Mouse (Mus musculus) megakaryocyte, adult 5-6 weeks (primary cell): ENCODE results near the gene Serpina3g. TPM values are rescaled to one million over a fixed set of nuclear protein-coding genes. Genes with fewer than 3 reads are reported as not detected.
A peak's percentile ranks its signal among the peaks of the same experiment; 100 is the strongest.
"Not testable (repeated sequence)": the region's sequence is repeated elsewhere in the genome, so short reads cannot be mapped to it uniquely, and the experiment has no call there.

Experiments
- ATAC-seq: 2 replicates; pipeline ENCODE4 v1.8.0; 2016; ENCODE audit warnings: mild to moderate bottlenecking, inconsistent platforms; ENCODE audit not compliant: poor library complexity, severe bottlenecking
- total RNA-seq, 2 experiments: library from RNA; stranded (forward) in 1 of 2; stranded (reverse) in 1 of 2; fragments of 153-499, 151-499 nt in 1 of 2; fragments of 221-1000, 200-1000 nt in 1 of 2; gene quantifications; 2 replicates each; pipeline versions ENCODE4 v1.2.3 to v1.2.4; 2015 to 2017

Gene Serpina3g
- total RNA-seq (2015) (4.2 and 4.7 TPM in 2 replicates), total RNA-seq (2017) (4.9 and 9.7 TPM in 2 replicates)

GRCm38 (mm10) chr12:104235915-104236314, at the start of gene Serpina3g:
Gene Serpina3g, plus strand, starts transcription at chr12:104236245.
- ATAC-seq, result peak; percentile 25

DNA sequence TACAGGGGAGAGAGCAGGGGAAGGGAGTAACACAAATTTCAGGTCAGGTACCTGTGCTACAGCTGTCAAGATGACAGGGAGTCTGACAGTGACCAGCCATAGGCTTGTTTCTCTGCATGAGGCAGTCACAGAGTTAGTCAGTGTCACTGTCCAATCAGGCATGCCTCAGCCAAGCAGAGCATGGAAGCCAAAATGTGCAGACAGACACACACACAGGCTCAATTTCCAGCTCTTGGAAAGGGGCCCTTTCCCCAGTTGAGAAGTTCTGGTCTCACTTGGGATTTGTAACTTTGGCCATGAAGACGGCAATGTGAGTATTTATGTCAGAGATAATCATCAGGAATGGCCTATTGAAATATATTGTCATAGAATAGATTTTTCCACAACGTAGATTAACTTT, 46.8 kb upstream of the Serpina3g start:
- no peak for ATAC-seq

GRCm38 (mm10) chr12:104190852-104191251, 45.2 kb upstream of the Serpina3g start:
- ATAC-seq, result no peak

DNA sequence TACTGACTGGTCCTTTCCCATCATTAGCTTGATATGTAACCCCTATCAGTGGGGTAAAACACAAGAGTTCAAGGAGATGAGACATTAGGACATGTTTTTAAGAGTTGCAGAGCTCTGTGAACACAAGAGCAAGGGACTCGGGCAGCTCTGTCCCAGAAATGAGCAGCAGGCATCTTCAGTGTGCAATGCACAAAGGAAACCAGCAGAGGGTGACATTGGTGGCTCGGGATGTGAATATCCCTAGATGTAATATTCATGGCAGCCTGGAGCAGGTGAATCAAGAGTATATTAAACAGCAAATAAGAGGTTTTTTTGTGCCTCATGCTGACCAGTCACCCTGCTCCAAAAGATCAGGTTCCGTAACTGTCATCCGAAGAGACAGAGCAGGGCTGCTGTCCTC, 26.9 kb upstream of the Serpina3g start:
- no peak for ATAC-seq

DNA sequence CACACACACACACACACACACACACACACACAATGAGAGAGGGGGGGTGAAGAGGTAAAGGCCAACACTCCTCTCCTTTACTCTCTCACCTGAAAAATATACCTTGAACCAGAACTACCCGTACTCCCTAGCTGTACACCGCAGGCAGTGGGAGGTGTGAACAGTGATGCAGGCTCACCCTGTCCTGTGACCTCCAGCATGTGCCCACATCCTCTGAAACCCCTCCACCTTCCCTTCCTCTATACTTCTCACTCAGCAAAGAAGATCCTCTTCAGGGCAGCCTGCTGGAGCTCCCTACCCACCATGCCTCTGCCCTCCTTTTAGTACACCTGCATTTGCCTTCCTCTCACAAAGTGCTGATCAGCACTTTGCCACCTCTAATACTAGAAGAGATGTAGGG, 26.2 kb upstream of the Serpina3g start:
- peak; percentile 75 for ATAC-seq

GRCm38 (mm10) chr12:104213689-104214444, 22.2 kb upstream of the Serpina3g start:
- peak; percentile 31 for ATAC-seq

DNA sequence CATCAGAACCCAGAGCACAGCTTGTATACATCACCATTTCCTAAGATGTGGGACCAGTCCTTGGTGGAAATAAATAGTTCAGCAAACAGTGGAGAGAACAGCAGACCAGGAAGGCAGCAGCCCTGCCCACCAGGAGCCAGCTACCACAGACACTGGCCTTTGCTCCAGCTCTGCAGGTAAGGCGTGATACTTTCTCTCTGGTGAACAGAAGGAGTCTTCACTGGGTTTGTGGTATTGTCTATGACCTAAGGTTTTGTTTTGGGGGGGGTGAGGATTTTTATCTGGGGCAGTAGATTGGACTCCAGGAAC, 21.6 kb upstream of the Serpina3g start, which contains the start of gene Serpina3f:
TSS of gene Serpina3f (plus strand) at position 100 of the 309 bp plus-strand sequence.
- ATAC-seq, result peak; percentile 24

DNA sequence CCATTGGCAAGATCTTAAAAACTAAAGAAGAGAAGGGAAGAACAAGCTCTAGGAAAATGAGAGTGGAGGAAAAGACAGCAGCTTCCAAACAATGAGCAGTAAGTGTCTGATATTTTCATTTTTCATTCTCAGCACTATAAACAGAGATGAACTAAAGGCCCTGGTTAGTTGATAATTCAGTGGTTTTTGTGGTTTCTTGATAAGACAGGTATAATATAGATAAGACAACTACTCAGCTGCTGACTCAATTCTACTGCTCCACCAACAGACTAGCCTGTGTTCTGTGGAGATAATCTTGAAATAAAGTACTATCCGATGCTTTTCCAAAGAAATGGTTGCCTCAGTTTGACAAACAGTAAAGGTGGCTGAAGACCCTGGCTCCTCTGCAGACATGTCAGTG, 20.8 kb upstream of the Serpina3g start:
- ATAC-seq, result no peak

DNA sequence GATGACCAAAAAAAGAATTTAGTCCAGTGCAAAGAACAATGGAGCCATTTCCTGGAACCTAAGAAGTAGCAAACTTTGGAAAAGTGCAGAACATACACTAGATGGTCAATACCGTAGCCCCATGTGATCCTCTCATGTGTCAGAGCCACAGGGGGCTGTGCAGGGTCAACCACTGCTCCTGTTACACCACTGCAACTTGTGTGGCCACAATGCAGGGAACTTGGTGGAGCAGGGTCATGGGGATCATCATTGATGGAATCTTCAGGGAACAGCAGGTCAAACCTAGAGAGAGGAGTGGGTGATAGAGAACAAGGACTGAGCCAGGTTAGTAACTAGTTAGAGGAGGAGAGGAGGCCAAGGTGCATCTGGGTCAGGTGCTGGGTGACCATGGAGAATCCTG, 14.4 kb upstream of the Serpina3g start:
- ATAC-seq, result no peak

DNA sequence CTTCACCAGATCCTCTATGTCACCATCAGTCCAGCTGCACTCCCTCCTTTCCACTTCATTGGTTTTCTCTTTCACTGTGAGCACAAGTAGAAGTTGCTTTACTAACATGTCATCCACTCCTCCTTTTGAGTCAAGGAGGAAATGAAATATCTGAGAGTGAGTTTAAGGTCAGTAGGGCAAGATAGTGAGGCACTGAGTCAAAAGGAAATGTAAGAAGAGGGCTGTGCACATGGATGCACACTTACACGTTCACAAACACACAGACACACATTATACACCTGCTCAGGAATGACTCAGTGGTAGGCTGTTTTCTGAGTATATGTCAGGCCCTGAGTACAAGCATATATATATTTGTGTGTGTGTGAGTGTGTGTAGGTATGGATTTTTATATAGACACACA, 12.4 kb upstream of the Serpina3g start:
- no peak for ATAC-seq

- peak; percentile 57 for ATAC-seq
These were observed 11.3 kb upstream of the Serpina3g start for GRCm38 (mm10) chr12:104224598-104225300.

DNA sequence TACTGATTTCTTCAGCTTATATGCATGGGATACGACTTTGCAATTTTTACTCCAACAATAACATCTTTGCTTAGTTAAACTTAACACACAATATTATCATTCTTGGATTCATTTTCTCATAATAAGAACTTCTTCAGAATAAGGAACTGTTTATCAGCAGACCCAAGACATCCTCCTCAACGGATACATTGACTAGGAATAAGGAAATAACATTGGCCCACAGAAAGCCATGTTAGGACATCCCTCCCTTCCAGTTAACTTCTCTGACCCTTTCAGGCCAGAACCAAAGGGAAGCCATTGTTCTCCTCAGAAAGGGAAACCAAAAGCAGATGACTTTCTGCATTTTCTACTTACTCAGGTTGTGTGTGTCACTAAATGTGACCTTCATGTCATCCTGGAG, 5.3 kb upstream of the Serpina3g start:
- ATAC-seq, result peak; percentile 19; the same call in 1 of the 2 replicates

- not testable (repeated sequence) for ATAC-seq
These were observed 2.0 kb downstream of the Serpina3g start for GRCm38 (mm10) chr12:104238048-104238447.

DNA sequence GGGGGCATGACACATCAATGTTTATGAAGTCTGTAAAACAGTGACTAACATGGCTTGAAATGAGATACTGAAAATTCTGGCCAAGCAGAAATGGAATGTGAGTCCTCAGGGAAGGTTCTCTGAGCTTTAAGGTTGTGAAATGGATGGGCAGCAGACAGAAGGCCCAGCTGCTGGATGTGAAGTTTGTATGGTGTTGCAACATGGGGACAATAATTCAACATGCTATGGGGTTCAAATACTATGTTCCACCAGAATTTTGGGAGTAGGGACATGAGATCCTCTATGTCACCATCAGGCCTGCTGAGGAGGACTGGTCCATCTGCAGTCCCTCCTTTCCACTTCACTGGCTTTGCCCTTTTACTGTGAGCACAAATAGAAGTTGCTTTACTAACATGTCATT, 7.3 kb downstream of the Serpina3g start:
- no peak for ATAC-seq

DNA sequence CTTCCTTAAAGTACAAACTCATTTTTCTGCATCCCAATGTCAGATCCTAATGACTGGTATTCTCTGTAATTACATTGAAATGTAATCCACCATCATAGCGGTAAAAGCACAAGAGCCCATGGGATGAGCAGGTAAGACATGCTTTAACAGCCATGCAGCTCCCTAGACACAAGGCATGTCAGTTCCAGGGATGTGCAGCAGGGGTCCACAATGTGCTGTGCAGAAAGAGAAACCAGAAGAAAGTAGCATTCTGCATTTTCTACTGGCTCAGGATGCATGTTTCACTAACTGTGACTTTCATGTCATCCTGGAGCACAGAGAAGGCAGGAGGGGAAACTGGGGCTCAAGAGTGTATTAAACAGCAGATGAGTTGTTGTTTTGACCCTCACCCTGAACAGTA, 9.0 kb downstream of the Serpina3g start:
- ATAC-seq, result no peak

- no peak for ATAC-seq
These were observed 9.6 kb downstream of the Serpina3g start for GRCm38 (mm10) chr12:104245595-104245994.

DNA sequence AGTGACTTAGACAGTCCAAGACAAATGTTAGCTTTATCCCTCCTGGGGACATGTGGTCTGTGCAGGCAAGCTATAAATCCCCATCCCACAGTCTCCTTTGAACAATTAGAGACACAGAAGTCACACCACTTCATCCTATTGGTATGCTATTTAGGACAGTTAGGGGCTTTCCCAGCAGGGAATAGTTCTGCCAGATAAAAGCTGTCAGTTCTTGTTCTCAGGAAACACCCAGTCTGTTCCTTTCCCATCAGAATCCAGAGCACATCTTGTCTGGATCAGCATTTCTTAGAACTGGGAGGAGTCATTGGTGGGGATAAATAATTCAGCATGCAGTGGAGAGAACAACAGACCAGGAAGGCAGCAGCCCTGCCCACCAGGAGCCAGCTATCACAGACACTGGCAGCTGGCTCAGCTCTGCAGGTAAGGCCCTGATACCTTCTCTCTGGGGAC, 11.5 kb downstream of the Serpina3g start:
- ATAC-seq, result no peak

DNA sequence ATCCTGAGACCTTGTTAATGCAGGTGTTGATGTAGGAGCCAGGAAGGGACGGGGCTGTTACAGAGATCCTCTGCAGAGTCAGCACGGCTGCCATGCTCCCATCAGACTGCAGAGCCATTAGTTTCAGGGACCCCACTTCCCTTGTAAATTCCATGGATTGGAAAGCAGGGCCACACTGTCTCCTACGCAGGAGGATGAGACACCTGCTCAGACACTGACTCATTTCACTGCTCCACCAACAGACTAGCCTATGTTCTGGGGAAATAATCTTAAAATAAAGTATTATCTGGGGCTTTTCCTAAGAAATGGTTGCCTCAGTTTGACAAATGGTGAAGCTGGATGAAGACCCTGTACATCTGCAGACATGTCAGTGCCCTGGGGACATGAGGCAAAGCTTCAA, 12.2 kb downstream of the Serpina3g start:
- no peak for ATAC-seq

DNA sequence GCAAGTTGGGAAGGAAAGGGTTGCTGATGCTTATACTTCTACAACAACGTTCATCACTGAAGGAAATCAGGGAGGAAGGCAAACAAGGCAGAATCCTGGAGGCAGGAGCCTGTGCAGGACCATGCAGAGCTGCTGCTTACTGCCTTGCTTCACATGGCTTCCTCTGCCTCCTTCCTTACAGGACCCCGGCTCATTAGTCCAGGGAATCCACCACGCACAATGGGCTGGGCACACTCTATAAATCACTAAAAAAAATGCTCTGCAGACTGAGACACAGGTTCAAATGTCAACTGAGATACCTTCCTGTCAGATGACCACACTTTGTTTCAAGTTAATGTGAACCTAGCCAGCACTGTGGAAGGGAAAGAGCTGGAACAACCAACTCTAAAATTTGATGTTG, 25.0 kb downstream of the Serpina3g start:
- ATAC-seq, result no peak

- ATAC-seq, result no peak
These were observed 26.8 kb downstream of the Serpina3g start, which contains the start of gene Serpina3i for GRCm38 (mm10) chr12:104262863-104263262. Gene Serpina3i, plus strand, starts transcription at chr12:104263122.

DNA sequence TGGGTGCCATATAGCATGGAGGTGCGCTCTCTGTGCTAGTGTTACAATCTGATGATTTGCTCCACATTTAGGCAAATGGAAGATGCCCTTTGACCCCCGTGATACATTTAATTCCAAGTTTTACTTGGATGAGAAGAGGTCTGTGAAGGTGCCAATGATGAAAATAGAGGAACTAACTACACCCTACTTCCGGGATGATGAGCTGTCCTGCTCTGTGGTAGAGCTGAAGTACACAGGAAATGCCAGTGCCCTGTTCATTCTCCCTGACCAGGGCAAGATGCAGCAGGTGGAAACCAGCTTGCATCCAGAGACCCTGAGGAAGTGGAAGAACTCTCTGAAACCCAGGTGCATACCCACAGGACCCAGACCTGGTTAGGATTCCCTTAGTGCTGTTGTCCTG, 30.3 kb downstream of the Serpina3g start:
- ATAC-seq, result peak; percentile 43; the same call in 1 of the 2 replicates
